Mouse (Mus musculus): Measurements from ENCODE around the gene Snf8. TPM values are rescaled to one million over a fixed set of nuclear protein-coding genes. Genes with fewer than 3 reads are reported as not detected.

The Snf8 gene
- 20.7 and 174 TPM in 2 replicates for polyA plus RNA-seq (2021; fragmentation: Nextera tagmentation)
- long read RNA-seq, experiment 1, partial matches to known transcripts: 3 of 6 reads
- long read RNA-seq, experiment 1, other reads (novel, unspliced or antisense): 0 of 6 reads
- long read RNA-seq, experiment 2, partial matches to known transcripts: 6 of 16 reads
- long read RNA-seq, experiment 2, other reads (novel, unspliced or antisense): 4 of 16 reads

DNA sequence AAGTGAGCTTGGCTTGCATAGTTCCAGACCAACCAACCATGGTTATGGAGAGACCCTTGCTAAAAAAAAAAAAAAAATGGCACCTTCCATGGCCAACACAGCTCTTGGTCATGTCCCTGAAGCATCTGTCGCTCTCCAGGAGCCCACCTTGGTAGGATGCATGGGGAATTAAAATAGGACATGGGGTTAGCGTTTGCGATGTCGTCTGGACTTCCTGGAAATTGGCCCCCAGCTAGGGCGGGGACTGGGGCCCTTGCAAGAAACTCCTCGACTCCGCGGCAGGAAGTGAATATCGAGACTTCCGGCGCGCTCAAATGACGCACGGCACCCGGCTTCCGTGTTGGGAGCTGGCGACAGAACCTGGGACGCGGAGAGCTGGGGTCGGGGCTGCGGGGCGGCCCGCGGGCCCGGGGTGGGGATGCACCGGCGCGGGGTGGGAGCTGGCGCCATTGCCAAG, at the start of gene Snf8:
TSS of gene Snf8 (plus strand) at position 290 of the 457 bp plus-strand sequence.

GRCm38 (mm10) chr11:96005403-96006271, 29.0 kb upstream of the Snf8 start, which contains the start of gene Igf2bp1:
Gene Igf2bp1, minus strand, starts transcription at chr11:96005940.

DNA sequence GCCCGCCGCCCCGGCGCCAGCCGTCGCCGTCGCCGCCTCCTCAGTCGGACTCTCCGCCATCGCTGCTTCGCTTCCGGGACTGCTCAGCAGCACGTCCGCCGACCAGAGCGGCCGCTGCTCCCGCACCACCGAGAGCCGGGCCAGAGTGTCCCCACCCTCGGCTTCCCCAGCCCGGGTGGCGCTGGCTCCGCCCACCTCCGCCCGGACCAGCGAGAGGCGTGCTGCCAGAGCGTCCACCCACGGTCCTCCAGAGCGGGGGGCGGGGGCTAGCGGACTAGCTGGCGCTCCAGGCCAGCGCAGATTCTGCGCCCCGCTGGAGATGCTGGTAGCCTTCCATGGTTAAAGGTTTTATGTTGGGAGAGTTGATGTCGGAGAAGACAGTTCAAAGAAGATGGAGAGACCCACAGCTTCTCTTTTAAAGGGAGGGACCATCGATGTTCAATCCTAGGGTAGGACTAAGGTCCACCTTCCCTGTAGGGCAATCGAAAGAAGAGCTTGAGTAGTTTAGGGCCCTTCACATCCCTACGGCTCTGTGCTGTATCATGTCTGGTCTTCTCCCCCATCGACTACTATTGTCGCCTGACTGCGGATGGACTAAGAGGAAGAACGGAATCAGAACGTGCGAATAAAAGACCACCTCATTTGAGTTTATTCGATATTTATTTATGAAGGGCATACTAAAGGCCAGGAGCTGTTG, 30.7 kb downstream of the Snf8 start, which contains the start of gene Ube2z:
TSS of gene Ube2z (minus strand) at position 174 of the 697 bp plus-strand sequence.

GRCm38 (mm10) chr11:96075509-96076220, 41.0 kb downstream of the Snf8 start, which contains the start of gene Atp5g1:
Gene Atp5g1, minus strand, starts transcription at chr11:96075670.

Other genes starting within 250 kb of the Snf8 start
- gene Phospho1, start 210.4 kb upstream of the Snf8 start, polyA plus RNA-seq (2021; fragmentation: Nextera tagmentation): 17.7 and 18.7 TPM in 2 replicates
- gene Gngt2, start 197.7 kb upstream of the Snf8 start, polyA plus RNA-seq (2021; fragmentation: Nextera tagmentation): 12.1 and 15.7 TPM in 2 replicates
- gene Abi3, start 192.4 kb upstream of the Snf8 start, polyA plus RNA-seq (2021; fragmentation: Nextera tagmentation): 3.9 and 4.0 TPM in 2 replicates
- gene B4galnt2, start 120.0 kb upstream of the Snf8 start, polyA plus RNA-seq (2021; fragmentation: Nextera tagmentation): not detected in 2 replicates
- gene Igf2bp1, start 28.9 kb upstream of the Snf8 start, polyA plus RNA-seq (2021; fragmentation: Nextera tagmentation): 0.08 TPM in 1 of 2 replicates, not detected in the other
- gene Gip, start 10.3 kb upstream of the Snf8 start, polyA plus RNA-seq (2021; fragmentation: Nextera tagmentation): not detected in 2 replicates
- 7.4 and 13.4 TPM in 2 replicates for gene Ube2z, start 30.5 kb downstream of the Snf8 start, polyA plus RNA-seq (2021; fragmentation: Nextera tagmentation)
- 1,286 and 1,332 TPM in 2 replicates for gene Atp5g1, start 40.8 kb downstream of the Snf8 start, polyA plus RNA-seq (2021; fragmentation: Nextera tagmentation)
- gene Calcoco2, start 77.1 kb downstream of the Snf8 start, polyA plus RNA-seq (2021; fragmentation: Nextera tagmentation): not detected in 2 replicates
- gene Ttll6, start 98.9 kb downstream of the Snf8 start, polyA plus RNA-seq (2021; fragmentation: Nextera tagmentation): not detected in 2 replicates
- gene Hoxb13, start 159.4 kb downstream of the Snf8 start, polyA plus RNA-seq (2021; fragmentation: Nextera tagmentation): not detected in 2 replicates
- not detected in 2 replicates for gene Hoxb9, start 236.6 kb downstream of the Snf8 start, polyA plus RNA-seq (2021; fragmentation: Nextera tagmentation)
- gene Hoxb8, start 247.0 kb downstream of the Snf8 start, polyA plus RNA-seq (2021; fragmentation: Nextera tagmentation): not detected in 2 replicates